Mouse (Mus musculus) brain, embryonic 14.5 days (tissue): ENCODE results near the gene Wbp1.

Experiments used
- CTCF ChIP-seq: fragments of 200-500 bp; IDR thresholded peaks from 2 replicates; pipeline ENCODE4 v1.5.1; 2012; ENCODE audit warnings: inconsistent platforms, mild to moderate bottlenecking, moderate library complexity, borderline replicate concordance; ENCODE audit not compliant: insufficient read depth, insufficient read length; ENCODE audit errors: extremely low read depth
- POLR2A ChIP-seq: fragments of 200-500 bp; IDR thresholded peaks from 2 replicates; pipeline ENCODE4 v1.6.1; 2012; ENCODE audit warnings: mild to moderate bottlenecking, inconsistent platforms, borderline replicate concordance; ENCODE audit not compliant: poor library complexity, insufficient read depth, insufficient read length, severe bottlenecking; ENCODE audit errors: extremely low read depth

- TF ChIP-seq CTCF: no peak
- TF ChIP-seq POLR2A: no peak
Measured at GRCm38 (mm10) chr6:83153485-83153884, 32.1 kb upstream of the Wbp1 start.
